Mouse (Mus musculus) cerebellum, adult 2 months (tissue): ENCODE results near the gene Pik3cd.
A peak's percentile ranks its signal among the peaks of the same experiment; 100 is the strongest.

Experiments
- CTCF ChIP-seq: fragments of 200-500 bp; IDR thresholded peaks from 2 replicates; pipeline ENCODE4 v1.5.1; 2011; ENCODE audit warnings: low read depth, mild to moderate bottlenecking, control low read depth, low read length, moderate library complexity, borderline replicate concordance; ENCODE audit not compliant: insufficient read depth
- POLR2A ChIP-seq: fragments of 200-500 bp; IDR thresholded peaks from 2 replicates; pipeline ENCODE4 v1.6.1; 2011; ENCODE audit warnings: low read length, control low read depth, borderline replicate concordance; ENCODE audit not compliant: insufficient read depth

DNA sequence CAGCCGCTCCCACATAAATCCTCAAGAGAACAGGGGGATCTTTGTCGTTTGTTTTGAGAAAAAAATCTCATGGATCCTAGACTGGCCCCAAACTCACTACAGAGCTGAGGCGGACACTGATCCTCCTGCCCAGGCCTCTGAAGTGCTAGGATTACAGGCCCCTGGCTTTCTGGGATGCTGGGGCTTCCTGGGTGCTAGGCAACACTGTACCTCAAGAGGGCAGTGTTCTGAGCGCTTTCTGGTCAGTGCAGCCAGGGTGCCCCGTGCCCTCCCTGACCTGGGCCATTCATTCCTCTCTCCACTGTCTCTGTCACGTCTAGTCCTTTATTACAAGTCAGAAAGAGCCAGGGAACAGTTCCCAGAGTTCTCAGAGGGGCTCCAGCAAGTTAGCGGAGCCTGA lies 9.6 kb upstream of the Pik3cd start:
- TF ChIP-seq CTCF (peak; percentile 84), POLR2A (no peak)
